Comparison of ENCODE assay signal across 12 mouse cellular contexts in the genomic region with DNA sequence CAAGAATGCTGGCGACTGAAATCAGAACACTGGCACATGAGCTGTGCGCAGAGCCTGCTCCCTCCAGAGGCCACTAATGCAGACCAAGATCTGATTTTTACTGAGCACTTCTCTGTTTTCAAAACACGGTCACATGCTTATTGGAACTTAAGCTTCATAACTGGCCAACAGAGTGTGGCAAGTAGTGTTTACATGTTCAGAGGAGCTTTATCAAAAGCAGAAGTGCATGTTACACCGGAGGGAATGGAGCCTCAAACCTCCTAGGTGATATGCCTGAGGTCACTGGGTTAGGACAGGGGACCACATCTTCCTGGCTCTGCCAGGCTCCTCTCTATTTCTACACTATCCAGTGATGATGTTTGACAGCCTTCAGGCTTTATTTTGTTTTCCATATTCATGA. TPM values are rescaled to one million over a fixed set of nuclear protein-coding genes. Genes with fewer than 3 reads are reported as not detected.
A peak's percentile ranks its signal among the peaks of the same experiment; 100 is the strongest.
DNase-seq lines count a peak whose midpoint lies in the region; ATAC-seq lines count a peak whose summit lies in the region.
"Had no signal": no experiment of that assay in that cellular context is flagged by ENCODE, and none has a peak within 500 bp of the region (broad histone marks: within the 10 kb centered on the region; RNA-seq: fewer than 3 reads in every experiment).

No protein-coding gene starts in this region.

- no peaks in the 10 kb centered on the region for H3K27me3 ChIP-seq in heart, embryonic 15.5 days
- H3K27me3 ChIP-seq in limb, embryonic 13.5 days, result no peaks in the 10 kb centered on the region

- no peak overlapping the region for H3K4me2 ChIP-seq in heart, embryonic 15.5 days
- H3K4me2 ChIP-seq in limb, embryonic 13.5 days (replicated peaks), result 0 out of 2 replicates have a peak overlapping the region, but pooled peaks have one; percentile 2

- WGBS in heart, embryonic 15.5 days, result 58% methylated on average over 4 of the region's 4 CpGs
- 47% methylated on average over 4 of the region's 4 CpGs for WGBS in limb, embryonic 13.5 days

- no peak overlapping the region for H3K4me3 ChIP-seq in heart, embryonic 15.5 days
- H3K4me3 ChIP-seq in limb, embryonic 13.5 days, result no peak overlapping the region
- H3K4me3 ChIP-seq: erythroblast, embryonic 14.5 days had no signal

- H3K9me3 ChIP-seq in heart, embryonic 15.5 days (replicated peaks), result no peaks in the 10 kb centered on the region
- no peaks in the 10 kb centered on the region for H3K9me3 ChIP-seq in limb, embryonic 13.5 days

- H3K9ac ChIP-seq in heart, embryonic 15.5 days, result no peak overlapping the region
- no peak overlapping the region for H3K9ac ChIP-seq in limb, embryonic 13.5 days

- intact Hi-C loops in heart, postnatal 25 days (cut with DNase I), result no loop called here

- DNase-seq in heart, postnatal 25 days (ENCODE audit: low spot score), result no peak
- DNase-seq in spleen, postnatal 36 days (ENCODE audit: low spot score in 2 of 2), result peak; percentile 29 to 30
- DNase-seq in spleen, postnatal 14 days (ENCODE audit: low spot score in 2 of 2), result no peak
- no peak for DNase-seq in spleen, postnatal 4 days (ENCODE audit: low spot score in 2 of 2)
- DNase-seq in adrenal gland, postnatal 36 days, result no peak
- DNase-seq: cerebellum, adult 11 months; gastrocnemius, postnatal 14 days; heart, postnatal 4 days; lung, adult 2 months had no signal

- no peak for ATAC-seq in heart, embryonic 15.5 days (replicated peaks; ENCODE audit: insufficient number of reproducible peaks, insufficient read depth, low FRiP score, low read depth)
- ATAC-seq in limb, embryonic 13.5 days (ENCODE audit: low FRiP score, low read depth), result no peak

- peak overlapping the region; percentile 9; the same call in 1 of the 2 replicates for H3K27ac ChIP-seq in heart, embryonic 15.5 days
- no peak overlapping the region for H3K27ac ChIP-seq in limb, embryonic 13.5 days

- H3K4me1 ChIP-seq in heart, embryonic 15.5 days (replicated peaks), result peaks cover 26% of the 10 kb centered on the region
- H3K4me1 ChIP-seq in limb, embryonic 13.5 days, result peaks cover 41% of the 10 kb centered on the region

- H3K36me3 ChIP-seq in heart, embryonic 15.5 days, result peaks cover 24% of the 10 kb centered on the region
- peaks cover 41% of the 10 kb centered on the region for H3K36me3 ChIP-seq in limb, embryonic 13.5 days

RNA-seq across cellular contexts. Expression of gene Zfp827, which starts 31.1 kb away (rescaled TPM):
- 5.4 and 6.3 TPM in 2 replicates for polyA plus RNA-seq in heart, embryonic 15.5 days (2015; fragmentation: Nextera tagmentation; extraction: Ambion mirVana)
- 10 to 100 TPM; 13.2 to 13.6 TPM for total RNA-seq in heart, postnatal 25 days (2021)
- polyA plus RNA-seq in limb, embryonic 13.5 days (2015; fragmentation: Nextera tagmentation; extraction: Ambion mirVana), result 14.3 and 14.9 TPM in 2 replicates
- 10 to 100 TPM; 10.5 to 11.2 TPM for total RNA-seq in adrenal gland, postnatal 36 days (2021)

Comparison
In these comparisons a context has a peak if more than half of its experiments do, and no peak if none do; other contexts are left out.
1. DNase-seq: peak in spleen, postnatal 36 days (2 of 2); none in heart, postnatal 25 days (single experiment), spleen, postnatal 14 days (0 of 2), spleen, postnatal 4 days (0 of 2) and adrenal gland, postnatal 36 days (0 of 2).